Mouse (Mus musculus) kidney, postnatal 4 days (tissue): ENCODE data around the gene Dok4.
A peak's percentile ranks its signal among the peaks of the same experiment; 100 is the strongest.
"Not testable (repeated sequence)": the region's sequence is repeated elsewhere in the genome, so short reads cannot be mapped to it uniquely, and the experiment has no call there.

Experiments used
- DNase-seq, 2 experiments: peaks; one replicate each; pipeline ENCODE4 v3.0.0; 2021; ENCODE audit warnings: mixed read lengths in 2 of 2

The Dok4 gene

DNA sequence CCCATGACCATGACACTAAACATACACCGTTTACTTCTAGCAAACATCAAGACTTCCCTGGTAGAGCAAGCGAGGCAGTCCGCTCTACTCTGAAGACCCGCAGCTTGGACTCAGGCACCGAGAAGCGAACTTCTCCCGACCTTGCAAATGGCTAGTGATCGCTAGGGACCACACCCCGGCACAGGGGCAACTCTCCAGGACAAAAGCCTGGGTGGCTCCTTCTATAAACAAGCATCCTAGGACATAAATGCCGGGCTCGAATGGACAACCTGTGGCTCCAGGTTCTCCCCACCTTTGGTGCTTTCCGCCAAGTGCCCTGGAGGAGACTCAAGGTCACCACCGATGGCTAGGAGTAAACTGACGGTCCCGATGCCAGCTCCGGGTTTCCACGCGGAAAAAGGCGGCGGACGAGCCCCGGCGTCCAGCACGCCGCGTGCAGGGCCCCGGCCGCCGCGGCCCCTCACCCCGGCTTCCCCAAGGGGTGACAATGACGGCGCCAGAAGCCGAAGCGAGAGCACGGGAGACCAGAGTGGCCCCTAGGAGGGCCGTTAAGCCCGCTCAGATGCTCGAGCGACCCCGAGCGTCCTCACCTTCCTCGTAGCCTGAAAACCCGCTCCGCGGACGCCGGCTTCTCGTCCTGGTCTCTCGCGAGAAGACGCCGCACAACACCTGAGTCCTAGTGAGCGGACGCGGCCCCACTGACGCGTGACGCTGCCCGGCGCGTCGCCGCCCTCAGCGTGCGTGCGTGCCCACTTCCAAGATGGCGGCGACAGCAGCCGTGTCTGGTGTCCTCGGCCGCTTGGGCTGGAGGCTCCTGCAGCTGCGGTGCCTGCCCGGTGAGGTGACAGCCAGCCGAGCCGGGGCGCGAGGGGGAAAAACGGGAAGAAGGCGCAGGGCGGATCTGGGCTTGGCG is 38.2 kb downstream of the Dok4 start, which contains the start of the genes Coq9 and Ciapin1:
Coq9 (plus strand) TSS at position 660 of the 913 bp plus-strand sequence.
Ciapin1 (minus strand) TSS at position 697 of the 913 bp plus-strand sequence.
- peak; percentile 95 to 98 for DNase-seq

DNA sequence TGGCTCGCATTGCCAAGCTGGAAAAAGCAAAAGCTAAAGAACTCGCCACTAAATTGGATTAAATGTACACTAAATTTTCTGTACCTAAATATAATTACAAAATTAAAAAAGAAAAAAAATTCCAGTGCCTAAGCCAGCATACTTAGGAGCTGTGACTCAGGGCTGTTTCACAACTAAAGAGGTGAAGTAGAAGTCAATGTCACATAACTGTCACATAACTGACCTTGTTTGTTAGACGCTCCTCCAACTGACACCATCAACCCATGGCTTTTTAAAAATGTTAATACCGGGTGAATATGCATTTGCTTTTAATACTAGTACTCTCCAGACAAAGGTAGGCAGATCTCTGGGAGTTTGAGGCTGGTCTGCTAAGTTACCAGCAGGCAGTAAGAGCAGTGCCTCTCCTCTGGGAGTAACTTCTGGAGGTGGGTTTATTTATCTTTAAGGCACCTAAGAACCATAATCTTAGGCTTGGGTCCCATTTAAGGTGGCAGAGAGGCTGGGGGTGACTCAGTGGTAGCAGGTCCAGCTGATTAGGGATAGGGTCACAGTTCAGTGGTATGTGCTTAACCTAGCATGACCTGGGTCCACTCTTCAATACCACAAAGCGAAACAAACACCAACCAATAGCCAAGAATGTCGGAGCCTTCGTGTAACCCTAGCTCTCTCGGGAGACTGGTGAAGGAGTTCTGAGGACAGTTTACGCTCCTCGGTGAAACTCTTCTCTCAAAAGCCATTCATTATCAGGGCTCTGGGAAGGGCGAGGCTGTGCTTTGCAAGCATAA is 39.5 kb downstream of the Dok4 start:
- DNase-seq = no peak

DNA sequence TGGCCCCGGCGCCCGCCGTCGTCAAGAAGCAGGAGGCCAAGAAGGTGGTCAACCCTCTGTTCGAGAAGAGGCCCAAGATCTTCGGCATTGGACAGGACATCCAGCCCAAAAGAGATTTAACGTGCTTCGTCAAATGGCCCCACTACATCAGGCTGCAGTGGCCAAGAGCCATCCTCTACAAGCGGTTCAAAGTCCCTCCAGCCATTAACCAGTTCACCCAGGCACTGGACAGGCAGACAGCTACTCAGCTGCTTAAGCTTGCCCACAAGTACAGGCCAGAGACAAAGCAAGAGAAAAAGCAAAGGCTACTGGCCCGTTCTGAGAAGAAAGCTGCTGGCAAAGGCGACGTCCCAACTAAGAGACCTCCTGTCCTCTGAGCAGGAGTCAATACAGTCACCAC is 40.4 kb downstream of the Dok4 start:
- not testable (repeated sequence) for DNase-seq

DNA sequence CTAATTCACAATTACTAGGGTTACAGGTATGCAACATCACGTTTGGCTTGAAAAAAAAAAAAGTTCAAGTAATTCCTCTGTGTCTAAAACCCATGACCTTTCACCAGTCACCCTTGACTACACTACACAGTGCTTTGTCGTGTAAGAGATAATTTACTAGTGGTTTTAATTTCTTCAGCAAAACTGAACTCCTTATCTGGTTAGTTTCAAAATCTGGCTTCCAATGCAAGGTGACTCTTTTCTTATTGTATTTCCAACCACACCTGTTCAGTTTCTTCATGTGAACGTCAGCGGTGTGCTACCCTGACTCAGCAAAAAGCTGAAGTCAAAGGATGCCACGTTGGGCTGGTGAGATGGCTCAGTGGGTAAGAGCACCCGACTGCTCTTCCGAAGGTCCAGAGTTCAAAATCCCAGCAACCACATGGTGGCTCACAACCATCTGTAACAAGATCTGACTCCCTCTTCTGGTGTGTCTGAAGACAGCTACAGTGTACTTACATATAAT is 42.2 kb downstream of the Dok4 start:
- DNase-seq = not testable (repeated sequence)

DNA sequence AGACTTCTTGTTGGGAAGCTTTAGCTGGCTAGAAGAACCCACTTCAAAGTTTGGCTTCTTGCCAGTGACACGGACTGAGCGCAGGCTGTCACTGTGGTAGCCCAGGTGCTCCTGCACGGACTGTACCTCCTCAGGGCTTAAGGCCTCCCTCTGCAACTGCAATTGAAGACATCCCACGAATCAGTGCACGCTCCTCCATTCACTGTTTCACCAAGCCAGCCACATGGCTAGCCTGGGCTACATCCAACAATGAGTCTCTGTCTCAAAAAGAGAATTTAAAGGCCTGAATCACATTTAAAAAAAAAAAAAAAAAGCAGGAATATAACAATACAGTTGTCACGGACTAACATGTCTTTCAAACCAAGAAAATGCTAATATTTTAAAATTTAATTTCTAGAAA is 47.8 kb downstream of the Dok4 start:
- no peak for DNase-seq

DNA sequence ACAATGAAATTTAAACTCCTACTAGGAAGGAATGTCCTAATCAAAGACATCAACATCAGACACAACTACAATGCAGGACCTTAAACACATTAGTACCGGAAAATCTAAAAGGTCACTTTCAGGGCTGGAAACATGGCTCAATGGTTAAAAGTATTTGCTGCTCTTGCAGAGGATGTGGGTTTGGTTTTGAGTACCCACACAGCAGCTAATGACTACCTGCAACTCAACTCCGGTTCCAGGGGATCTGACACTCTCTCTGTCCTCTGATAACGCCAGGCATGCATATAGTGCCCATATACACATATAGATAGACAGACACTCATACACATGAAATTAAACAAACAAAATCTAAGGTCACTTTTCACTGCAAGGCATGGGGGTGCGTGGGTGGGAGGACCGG is 49.9 kb downstream of the Dok4 start:
- no peak for DNase-seq

DNA sequence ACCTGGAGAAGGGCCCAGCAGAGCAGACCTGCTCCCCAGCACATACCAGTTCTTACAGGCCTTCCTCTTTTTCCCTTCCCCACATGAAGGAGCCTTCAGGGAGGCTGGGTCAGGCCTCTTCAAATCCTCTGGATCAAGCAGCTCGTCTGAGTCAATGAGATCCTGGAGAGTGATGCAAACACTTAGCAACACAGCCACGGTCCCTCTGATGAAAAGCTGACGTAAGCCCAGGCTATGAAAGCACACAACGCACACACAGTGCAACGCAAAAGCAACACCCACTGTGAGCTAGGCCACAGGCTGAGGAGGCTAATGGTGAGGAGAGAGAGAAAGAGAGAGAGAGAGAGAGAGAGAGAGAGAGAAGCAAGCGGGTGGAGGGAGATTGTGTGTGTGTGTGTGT is 51.0 kb downstream of the Dok4 start:
- no peak for DNase-seq

DNA sequence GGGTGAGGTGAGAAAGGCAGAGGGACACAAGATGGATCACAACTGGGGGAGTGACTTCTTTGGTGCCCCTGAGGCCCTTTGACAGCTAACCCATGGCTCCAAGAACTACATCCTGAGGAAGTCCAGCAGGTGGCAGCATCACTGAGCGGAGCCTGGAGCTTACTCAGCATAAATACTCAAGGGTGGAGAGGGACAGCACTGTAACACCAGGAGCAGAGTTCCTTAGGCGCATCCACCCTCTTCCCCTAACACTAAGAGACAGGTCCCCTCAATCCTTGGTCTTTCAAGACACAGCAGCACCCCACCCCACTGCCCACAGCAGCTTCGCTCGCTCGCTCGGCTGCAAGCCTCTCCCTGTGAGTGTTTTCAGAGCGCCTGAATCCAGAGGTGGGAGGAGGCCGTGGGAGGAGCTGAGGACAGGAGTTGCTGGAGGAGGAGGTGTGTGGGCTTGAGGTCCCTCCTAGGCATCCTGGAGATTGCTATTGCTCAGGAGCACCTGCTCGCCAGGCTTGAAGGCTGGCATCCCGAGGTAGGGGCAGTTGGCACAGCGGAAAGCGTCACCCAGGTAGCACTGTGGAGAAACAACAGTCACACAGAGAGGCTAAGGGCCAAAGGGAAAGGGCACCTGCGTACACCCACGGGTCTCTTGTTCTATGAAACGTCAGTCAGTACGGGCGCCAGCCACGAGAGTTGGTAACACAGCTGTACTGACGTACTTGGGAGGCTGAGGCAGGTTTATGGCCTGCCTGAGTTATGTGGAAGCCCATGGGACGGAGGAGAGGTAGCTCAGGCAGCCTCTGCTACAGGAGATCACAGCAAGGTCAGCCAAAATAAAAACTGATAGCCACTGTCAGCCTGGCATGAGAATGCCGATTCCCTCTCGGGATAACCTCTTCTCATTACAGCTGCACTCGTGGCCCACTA is 53.2 kb downstream of the Dok4 start:
- peak; percentile 82 to 87 for DNase-seq

DNA sequence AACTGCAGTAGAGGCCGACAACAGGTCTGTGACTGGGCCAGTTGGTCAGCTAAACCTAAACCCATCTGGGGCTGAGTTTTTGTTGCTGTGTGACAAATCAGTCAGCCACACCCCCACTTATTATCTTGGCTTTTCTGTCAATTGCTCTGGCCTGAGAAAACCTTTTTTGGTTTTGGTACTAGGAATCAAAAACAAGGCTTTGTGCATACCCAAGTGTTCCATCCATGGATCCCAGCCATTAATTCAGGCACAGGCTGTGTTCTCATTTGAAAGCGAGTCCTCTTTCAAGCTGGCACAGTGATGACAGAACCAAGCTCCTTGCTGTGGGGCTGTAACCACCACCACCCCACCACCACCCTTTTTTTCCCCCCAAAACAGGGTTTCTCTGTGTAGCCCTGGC is 54.7 kb downstream of the Dok4 start:
- no peak for DNase-seq

DNA sequence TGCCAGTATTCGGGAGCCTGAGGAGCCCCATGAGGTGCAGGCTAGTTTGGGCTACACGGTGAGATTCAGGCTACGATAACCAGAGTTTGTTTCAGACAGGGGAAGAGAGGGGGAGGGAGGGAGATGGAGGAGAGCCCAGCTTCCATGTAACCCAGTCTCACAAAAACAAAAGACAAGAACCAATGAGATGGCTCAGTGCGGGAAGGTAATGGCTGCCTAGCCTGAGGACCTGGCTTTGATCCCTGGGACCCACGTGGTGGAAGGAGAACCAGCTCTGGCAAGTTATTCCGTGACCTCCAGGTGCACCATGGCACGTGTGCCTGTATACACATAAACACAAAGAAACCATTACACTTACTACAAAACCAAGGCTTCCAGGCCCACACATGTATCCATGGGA is 55.6 kb downstream of the Dok4 start:
- peak; percentile 21 to 40 for DNase-seq

DNA sequence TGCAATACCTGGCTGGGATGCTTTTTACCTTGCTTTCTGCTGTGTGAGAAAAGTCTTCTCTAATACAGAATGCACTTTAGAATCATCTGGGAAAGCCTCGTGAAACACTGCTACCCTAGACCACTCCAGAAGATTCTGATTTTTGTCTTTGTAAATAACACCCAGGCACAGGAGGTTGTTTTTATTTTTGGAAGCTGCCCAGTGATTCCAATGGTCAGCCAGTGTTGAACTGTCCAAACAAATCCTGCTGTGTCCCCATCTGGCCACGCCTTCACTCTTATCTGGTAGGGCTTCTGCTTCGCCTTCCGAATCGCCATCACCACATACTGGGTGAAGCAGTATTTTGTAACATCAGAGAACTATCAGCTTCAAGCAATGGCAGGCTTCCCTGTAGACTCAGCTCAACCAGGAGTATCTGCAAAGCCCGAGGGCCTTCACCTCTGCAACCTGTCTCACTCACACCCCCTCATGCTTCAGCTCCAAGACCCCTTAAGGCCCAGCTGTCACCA is 56.4 kb downstream of the Dok4 start:
- no peak for DNase-seq

DNA sequence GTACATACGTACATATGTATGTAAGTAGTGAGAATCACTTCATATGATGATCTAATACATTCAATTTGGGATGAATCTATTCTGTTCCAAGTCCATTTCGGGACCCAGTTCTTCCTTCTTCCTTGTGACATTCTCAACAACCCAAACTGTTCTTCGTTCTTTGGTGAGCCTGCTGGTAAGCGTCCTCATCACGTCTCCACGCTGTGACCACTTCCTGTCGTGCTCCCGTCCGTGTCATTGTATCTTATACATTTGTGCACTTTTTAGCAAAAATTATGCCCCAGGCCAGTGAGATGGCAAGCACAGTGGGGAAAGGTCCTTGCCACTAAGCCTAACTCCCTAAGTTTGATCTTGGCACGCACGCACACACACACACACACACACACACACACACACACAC is 58.2 kb downstream of the Dok4 start:
- no peak for DNase-seq

DNA sequence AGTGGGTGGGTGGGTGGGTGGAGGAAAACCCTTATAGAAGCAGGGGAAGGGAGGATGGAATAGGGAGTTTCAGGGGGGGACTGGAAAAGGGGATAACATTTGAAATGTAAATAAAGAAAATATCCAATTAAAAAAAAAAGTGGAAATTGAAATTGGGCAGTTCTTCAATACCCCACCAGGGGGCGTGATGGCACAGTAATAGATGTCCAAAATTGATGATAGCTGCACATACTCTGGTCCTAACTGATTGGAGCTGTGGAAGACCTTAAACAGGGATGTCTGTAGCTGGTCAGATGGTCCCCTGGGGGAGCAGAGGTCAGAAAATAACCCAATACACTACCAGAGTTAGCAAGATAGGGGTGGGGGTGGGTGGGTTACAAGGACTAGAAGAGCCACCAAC is 61.6 kb downstream of the Dok4 start:
- peak; percentile 40 to 50 for DNase-seq
